Mouse (Mus musculus): ENCODE results near the gene Zfp541. TPM values are rescaled to one million over a fixed set of nuclear protein-coding genes. Genes with fewer than 3 reads are reported as not detected.
A peak's percentile ranks its signal among the peaks of the same experiment; 100 is the strongest.

Gene Zfp541
- under 1 TPM; 0.10 to 0.13 TPM for total RNA-seq (2021)
- long read RNA-seq, experiment 1, result 0 reads
- long read RNA-seq, experiment 2, result 0 reads

DNA sequence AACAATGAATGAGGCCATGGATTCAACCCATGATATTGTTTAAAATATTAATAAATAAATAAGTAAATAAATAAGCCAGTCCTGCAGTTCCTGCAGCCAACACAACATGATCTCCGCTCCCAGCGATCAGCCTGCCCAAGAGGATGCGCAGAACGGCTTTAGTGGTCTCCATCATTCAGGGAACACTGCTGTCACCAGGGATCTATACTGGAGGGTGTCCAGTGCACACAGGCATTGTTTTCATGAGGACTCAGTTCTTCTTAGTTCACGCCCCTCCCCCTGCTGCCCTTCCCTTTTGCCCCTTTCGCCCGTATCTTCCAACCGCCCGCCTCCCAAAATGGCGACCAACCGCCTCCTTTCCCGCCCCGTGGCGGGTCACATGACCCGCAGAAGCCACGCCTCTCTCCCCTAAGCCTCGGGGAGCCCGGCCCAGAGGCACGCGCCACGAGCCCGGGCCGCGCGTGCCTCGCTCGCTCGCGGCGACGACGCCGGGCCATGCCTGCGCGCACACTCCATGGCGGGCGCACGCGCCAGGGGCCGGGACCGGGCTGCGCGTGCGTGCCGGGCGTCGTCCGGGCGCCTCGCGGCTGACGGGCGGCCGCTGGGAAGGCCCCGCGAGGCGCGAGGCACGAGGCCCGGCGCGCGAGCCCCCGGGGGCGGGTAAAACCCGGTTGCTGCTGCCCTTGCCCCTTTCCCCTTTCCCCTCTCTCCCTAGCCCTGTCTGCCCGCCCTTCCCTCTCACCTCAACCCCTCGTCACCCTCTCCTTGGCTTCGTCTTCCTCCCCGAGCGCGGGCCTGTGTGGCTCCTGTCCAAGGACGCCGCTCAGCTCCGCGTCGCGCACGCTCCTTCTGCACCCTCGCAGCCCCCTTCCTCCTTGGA lies at the start of gene Zfp541:
Gene Zfp541, plus strand, starts transcription at position 596 of the 880 bp plus-strand sequence.
- no peak for DNase-seq

DNA sequence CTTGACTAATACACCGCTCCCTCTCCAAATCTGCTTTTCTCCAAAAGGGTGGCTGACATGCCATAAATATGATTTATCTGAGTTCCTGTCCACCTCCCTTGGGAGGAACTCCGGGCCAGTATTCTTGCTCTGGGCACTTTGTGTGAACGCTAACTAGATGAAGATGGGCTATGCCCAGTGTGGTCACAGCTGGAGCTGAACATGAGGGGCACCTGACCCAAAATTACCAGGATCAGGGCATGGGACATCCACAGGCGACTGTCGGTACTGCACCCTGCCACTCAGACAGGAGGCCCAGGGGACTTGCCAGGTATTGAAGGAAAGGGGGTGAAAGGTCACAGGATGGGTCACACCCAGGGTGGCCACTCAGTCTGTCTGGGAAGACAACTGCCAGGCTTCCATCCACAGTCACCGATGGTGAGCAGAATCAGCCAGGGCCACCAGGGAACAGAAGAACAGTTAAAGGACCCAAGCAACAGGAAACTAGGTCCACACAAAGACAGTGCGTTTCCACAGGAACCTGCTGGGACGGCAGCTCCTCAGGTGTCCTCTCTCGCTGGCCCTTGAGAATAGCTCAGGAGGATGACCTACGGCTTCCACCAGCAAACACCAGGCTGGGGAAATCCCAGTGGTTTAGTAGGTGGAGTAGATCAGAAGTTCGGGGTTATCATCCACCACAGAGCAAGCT lies 48.9 kb upstream of the Zfp541 start:
- DNase-seq, result peak in 1 of 2 experiments; percentile 58

DNA sequence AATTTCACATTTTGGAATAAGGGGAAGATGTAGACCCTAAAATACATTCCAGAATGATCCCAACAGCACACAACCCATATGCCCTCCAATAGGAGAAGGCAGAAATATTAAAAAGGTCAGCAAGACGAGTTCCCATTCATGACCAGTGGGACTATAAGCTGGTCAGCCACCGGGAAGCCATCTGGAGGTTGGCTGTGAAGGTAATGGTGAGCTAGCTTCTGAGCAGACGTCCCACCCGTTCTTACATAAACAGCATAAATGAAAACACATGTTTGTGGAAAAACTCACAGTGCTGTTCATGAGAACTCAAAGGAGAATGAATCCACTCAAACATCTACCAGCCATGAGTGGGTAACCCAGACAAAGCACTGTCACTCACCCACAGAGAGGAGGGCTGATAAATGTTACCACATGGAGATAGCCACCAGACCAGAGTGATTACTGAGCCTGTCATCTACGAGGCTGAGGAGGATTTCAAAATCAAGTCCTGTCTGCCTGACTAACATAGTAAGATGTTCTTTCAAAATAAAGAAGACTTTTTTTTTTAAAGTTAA lies 47.8 kb upstream of the Zfp541 start:
- no peak for DNase-seq

DNA sequence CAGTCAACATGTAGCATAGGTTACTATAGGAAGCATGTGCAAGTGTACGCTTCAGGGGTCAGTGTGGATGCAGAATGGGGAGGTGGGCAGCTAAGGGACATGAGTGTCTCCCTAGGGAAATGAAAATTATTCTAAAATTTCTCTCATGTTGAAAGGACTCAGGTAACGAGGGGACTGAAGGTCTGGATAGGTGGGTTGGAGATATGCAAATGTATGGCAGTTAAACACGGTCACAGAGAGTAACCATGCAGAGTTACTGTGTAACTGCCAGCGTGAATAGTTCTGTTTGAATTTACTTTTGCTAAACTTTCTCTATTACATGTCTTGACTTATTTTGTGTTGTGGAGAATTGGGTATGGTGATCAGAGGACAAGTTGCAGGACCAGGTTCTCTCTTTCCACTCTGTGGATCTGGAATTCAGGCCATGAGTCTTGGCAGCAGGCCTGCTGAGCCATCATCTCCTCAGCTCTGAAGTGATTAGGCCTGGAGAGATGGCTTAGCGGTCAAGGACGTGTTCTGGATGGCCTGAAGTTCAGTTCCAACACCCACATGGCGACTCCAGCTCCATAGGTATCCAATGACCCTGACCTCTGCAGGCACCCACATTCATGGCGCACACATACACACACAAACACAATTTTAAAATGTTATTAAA lies 47.0 kb upstream of the Zfp541 start:
- DNase-seq, result peak; percentile 83 to 86

DNA sequence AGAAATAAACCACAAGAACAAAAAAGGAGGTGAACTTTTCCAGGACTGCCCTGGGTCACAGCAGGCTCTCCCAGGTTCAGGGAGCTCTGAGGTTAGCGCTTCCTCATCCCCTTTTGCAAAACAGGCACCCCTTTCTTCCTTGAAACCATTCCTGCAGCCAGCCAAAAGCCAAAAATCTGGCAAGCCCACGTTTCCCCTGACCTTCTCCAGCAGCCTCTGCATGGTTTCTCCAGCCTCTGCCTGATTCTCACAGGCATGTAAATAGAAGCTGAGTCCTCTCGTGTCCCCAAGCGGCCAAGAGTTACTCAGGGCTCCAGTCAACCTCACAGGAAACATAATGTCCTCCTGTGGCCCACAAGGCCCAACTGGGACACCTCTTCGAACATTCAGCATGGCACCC lies 46.2 kb upstream of the Zfp541 start:
- DNase-seq, result peak in 1 of 2 experiments; percentile 31

DNA sequence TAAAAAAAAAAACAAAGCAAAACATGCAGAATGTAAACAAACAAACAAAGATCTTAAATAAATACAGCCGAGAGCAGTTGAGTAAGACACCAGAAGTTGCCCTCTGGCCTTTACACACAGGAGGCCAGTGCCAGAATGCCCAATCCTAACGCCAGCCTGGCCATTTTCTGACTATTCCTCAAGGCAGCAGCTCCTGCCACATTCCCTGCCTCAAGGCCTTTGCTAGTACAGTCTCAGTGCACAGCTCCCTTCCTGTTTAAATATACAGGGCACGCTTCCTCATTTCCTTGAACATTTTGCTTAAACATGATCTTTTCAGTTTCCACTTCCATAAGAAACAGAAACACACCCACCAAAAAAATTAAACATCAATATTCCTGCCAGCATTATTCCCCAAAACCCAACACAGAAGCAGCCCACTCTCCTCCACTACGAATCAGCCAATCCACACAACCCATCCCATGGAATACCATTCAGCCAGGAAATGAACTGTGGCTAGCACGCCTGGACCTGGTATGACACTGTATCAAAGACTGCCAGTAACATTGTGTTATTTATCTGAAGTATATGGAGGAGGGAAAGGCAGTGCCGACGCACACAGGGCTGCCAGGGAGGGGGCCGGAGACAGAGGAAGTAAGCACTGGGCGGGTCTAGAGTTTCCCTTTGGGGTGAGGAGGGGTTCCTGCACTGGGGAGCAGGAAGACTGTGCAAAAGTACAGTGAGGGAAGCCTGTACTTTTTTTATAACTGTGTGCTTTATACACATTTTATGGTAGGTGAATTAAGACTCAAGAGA lies 43.4 kb upstream of the Zfp541 start:
- peak; percentile 50 to 57 for DNase-seq

DNA sequence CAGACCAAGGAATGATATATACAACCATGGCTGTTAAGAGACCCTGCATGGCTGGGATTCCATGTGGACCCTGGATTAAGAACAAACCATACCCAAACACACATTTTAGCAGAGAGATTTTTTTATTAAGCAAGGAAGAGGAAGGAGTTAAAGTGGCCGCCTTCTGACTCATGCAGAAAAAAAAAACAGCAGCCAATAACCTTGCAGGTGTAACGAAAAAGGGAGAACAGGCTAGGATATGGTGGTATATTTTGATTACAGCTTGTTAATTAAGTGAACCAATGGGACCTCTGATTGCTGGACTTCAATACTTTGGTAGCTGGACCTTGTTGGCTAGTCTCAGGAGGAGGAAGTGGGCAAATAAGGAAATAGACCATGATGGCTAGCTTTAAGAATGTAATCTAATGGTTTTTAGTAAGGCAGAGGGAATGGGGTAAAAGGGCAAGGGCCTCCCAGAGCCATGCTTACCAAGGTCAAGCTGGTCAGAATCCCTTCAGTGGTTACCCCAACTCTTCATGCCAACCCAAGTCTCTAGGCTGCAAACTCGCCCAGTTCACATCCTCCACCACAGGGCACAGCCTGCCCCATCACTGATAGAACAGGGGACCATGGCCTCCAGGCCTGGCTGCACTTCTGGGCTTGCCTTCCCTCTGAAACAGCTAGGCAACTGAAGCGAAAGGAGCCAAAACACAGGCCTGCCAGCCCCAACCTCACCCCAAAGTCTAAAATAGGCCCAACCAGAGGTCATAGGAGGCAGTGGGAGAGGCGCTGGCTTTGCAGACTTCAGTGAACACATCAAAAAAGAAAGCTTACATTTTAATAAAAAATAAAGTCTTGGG lies 42.1 kb upstream of the Zfp541 start:
- peak in 1 of 2 experiments; percentile 34 for DNase-seq

DNA sequence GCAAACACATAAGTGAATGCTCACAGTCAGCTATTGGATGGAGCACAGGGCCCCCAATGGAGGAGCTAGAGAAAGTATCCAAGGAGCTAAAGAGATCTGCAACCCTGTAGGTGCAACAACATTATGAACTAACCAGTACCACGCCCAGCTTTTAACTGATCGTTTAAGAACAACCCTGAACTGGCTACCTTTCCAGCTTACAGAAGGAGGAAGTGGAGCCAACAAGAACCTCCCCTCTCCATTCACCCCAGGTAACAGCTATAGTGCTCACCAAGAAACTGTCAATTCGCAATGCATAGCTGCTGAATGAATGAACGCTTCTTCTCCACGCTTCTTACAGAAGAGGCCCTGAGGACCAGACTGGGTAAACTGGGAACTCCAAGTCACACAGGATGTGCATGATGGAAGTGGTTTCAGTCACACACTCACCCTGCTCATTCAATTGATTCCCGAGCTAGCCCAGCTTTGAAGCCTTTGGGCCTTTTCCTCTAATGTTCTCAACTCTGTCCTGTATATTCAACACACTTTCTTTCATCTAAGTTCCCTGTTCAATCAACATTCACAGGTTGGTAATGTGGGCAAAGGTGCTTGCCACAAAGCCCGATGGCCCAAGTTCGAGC lies 36.9 kb upstream of the Zfp541 start:
- DNase-seq, result no peak

DNA sequence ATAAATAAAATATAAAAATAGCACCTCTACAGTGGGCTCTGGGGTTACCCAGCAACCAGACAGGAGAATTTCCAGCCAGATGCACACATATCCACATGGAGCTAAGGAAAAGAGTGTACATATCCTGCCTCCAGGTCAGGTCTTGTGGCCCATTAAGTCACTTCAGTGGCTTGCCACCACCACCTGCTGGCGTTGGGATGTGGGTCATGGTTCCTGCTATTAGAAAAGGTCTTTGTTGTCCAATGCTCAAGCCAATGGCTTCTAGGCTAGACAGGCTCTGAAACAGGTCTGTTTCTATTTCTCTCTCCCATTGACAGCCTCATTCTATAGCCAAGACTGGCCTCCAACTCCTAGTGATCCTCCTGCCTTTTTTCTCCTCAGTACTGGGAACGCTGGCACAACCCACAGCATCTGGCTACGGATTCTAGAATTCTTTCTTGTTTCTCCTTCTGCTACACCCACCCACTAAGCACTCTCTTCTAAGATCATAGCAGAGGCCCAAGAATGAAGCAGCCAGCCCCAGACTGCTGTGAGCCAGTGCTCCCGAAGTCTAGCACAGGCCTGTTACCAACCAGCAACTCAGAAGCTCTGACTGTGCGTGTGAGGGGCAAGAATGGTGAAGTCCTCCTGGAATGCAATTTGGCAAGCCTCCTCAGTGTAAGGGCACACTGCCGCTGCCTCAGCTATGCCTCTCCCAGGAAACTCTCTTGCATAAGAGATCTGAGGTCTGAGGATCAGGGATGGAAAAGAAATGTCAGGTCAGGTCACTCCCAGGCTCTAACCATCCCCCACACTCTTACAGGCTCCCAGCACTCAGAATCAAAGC lies 33.3 kb upstream of the Zfp541 start:
- DNase-seq, result peak in 1 of 2 experiments; percentile 60

DNA sequence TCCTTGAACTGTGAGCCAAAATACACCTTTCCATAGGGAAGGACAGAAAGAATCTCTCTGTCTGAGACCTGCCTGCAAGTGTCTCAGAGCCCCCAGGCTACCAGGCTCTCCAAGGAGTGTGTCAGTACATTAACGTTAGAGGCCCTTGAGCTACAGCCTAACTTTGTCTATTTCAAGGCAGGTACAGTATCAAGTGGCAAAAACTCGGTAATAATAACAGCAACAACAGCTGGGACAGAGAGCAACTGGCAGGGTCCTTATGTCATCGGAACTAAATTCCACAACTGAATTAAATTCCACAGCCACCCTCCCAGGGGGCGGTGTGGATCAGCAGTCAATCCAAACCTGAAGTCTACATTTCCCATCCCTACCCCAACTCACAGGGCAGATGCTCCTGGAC lies 30.5 kb upstream of the Zfp541 start:
- DNase-seq, result no peak

DNA sequence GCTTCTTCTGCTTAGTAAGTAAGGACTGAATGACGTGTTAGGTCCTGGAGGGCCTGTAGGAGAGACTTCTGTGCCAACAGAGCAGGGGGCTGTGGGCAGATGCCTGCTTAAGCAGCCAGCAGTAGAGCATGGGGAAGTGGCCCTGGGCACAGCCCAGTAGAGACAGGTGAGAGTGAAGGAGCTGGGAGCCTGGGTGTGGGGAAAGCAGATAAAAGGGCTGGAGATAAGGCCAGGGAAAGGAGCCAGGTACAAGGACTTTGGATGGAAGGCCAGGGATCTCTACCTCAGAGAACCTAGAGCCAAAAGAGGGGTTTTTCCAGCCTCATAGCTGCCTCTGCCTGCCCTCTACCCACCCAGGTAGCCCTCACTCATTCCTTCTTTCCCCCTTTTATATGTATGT lies 28.6 kb upstream of the Zfp541 start:
- no peak for DNase-seq

DNA sequence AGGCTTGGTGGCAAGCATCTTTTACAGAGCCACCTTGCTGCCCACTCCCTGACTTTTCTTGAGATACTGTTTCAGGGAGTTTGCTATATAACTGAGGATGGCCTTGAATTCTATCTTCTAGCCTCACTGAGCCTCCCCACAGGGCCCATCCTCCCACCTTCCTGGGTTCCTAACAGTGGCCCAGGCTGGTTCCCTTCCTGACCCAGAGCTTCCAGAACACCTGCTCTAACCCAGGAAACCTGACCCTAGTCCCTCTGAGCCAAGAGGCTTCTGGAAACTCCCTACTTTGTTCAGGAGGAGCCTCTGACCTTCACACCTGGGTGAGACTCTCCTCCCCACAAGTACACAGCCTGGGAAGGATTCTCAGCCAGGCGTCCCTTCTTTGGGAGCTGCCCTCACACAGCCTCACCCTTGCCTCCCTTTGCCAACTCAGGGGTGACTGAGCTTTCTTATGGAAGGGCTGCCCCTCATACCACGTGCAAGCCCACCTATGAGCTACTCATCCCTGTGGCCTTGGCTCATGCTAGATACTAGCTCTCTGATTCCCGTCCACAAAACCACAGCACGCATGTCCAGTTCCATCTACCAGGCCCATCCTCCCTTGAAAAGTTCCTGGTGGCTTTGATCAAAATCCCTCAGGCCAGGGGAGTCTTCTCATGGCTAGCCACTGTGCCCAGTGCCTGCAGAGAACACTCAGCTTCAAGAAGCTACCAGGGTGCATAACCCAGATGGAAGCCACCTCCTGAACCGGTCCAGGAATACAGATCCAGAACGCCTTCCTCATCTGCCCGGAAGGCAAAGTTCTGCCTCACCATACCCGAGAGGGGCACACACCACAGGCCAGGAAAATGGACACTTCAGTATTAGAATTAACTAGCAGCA lies 27.8 kb upstream of the Zfp541 start:
- no peak for DNase-seq

DNA sequence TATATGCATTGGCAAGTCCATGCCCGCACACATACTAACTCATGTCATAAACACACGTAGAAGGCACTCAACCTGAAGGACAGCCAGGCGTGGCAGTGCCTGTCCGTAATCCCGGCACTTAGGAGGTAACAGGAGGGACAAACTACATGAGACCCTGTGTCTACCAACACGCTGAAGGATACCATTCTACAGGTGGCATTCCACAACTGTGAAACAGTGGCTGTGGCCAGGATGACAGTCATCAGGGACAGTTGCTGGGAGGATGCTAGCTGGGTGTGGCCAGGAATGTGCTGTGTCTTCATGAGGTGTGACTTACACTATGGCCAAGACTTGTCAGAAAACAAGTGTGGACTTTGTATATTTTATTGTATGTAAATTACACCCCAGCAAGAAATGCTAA lies 24.6 kb upstream of the Zfp541 start:
- no peak for DNase-seq

DNA sequence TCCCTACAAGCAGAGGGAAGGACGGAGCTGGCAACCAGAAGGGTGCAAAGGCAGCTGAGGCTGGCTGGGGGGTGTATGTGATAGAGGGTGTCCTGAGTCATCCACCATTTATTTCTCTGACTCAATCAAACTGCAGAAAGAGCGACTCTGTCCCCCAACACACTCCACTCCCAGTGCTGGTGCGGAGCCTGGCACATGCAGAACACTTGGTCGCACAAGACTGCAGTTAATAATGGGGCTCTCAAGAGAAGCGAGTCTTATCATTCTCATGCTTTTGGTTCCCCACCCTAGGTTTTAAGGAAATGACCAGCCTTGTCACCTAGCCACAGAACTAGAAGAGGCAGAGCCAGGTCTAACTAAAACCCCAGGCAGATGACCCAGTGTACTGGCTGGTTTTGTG lies 22.3 kb upstream of the Zfp541 start:
- peak; percentile 45 to 61 for DNase-seq

DNA sequence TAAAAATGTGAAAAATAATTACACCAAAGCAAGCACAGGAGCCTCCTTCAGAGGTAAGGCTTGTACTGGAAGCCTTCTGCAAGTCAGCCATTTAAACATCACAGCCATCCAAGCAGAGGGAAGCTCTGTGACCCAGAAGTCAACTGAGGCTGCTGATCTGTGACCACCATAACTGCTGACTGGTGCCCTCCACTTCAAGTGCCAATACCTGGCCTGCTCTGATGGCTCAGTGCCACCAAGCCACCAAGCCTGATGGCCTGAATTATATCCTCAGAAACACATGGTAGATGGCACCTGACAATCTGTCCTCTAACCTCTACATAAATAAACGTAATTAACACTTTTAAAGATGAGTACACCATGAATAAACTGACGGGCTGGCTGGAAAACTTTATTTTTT lies 20.4 kb upstream of the Zfp541 start:
- DNase-seq, result no peak

DNA sequence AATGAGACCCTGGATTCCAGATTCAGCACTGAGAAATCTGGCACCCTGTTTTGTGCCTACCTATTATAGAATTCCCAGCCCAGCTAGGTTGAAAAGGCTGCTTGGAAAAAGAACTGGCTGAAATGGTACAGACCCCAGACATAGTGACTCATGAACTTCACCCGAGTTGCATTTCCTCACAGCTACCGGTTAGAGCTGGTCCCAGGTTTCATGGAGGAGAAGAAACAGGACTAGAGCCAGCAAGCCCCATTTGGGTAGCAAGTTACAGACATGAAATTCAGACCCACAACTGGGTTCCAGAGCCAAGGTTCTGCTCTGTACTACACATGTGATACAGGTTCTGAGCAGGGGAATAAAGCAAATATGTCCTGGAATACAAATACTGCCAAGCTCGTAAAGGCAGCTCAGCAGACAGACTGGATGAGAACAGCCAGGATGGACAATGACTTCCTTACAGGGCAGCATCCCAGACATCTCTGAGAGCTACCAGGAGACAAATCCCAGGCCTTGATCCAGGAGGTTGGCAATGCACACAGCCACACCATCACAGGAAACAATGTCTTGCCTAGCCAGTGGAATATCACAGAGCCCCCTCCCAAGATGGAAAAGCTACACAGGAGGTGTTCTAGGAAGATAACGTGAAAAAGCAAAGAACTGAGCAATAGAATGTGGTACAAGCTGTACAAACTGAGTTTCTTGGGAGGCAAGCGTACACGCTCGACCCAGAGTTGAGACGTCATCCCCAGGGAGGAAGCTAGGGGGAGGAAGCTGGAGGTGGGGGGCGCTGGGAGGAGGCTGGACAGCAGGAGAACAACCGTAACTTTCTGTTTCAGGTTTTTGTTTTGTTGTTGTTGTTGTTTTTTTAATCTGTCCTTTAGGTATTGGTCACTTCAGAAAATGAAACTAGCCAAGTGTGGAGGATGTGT lies 18.5 kb upstream of the Zfp541 start:
- DNase-seq, result no peak

DNA sequence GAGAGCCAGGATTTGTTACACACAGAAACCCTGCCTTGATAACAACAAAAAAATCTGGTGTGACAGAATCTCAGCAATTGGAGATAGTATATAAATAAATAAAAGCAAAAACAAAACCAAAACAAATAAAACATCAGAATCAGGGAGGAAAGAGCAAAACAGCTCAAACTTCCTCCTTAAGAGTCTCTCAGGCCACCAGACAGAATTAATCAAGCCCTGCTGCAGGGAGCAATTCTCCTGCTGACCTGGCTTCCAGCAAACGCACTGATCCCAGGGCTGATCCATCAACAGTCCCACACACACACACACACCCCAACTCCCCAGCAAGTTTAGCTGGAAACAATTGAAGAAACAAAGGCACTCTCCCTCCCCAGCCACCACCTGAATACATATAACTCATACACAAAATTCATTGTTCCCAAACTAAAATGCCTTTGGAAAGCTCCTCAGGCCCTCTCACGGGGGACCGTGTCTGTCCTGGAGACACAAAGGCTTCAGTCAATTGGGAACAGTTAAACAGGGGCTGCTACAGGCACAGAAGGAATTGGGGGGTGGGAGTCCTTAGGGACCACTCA lies 17.7 kb upstream of the Zfp541 start:
- DNase-seq, result no peak

All from adrenal gland, postnatal 36 days (tissue).